Mouse (Mus musculus): ENCODE data around the gene Mdc1.

DNA sequence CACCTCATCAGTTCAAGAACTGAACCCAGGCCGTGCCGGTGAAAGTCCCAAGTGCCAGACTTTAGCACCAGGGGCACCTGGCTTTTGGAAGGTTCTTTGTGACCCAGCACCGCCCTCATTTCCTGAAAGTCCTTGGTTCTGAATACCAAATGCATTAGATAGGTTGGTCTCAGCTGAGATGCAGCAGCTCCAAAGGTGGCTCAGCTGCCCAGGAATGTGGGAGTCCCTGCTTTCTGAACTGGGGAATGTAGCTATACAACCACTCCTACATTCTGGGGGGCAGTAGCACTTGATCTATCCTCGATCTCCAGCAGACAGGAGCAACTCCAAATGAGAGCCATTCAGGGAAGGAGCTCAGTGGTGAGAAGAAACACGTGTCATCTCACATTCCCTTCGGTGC is 28.6 kb upstream of the Mdc1 start:
- TF ChIP-seq POLR2A (IDR thresholded peaks at IDR 0.05; ENCODE audit: low read depth, low read length), result no peak
- no peak for TF ChIP-seq CTCF (IDR thresholded peaks at IDR 0.05; ENCODE audit: extremely low read depth, insufficient read length, insufficient replicate concordance, low read depth, low read length)
